8 mouse cellular contexts compared by ENCODE assay signal in genomic region chr7:105640233-105640893, GRCm38 (mm10). TPM values are rescaled to one million over a fixed set of nuclear protein-coding genes. Genes with fewer than 3 reads are reported as not detected.
DNase-seq lines count a peak whose midpoint lies in the region; ATAC-seq and TF ChIP-seq lines count a peak whose summit lies in the region.

Arfip2 (minus strand) TSS chr7:105640416.
Gm45799 (plus strand) TSS chr7:105640552.

- DNase-seq in 3134 (ENCODE audit: extremely low read depth, insufficient read length, low spot score), result peak; percentile 93
- DNase-seq in adrenal gland, postnatal 36 days, result peak; percentile 96 to 97
- DNase-seq in heart, adult 18-20 months, result peak; percentile 98
- peak; percentile 99 for DNase-seq in kidney, adult 2 months
- peak; percentile 95 to 97 for DNase-seq in spleen, adult 2 months (ENCODE audit: low read depth in 1 of 2, low spot score in 2 of 2)

- H3K4me3 ChIP-seq in embryonic facial prominence, embryonic 13.5 days, result peak within 1 kb of the TSS; percentile 62
- peak within 1 kb of the TSS; percentile 94 for H3K4me3 ChIP-seq in kidney, adult 2 months (ENCODE audit: insufficient read depth, low read depth, low read length)
- H3K4me3 ChIP-seq in limb, embryonic 12.5 days (replicated peaks), result peak within 1 kb of the TSS; percentile 73
- H3K4me3 ChIP-seq in midbrain, embryonic 15.5 days, result peak within 1 kb of the TSS; percentile 78
- H3K4me3 ChIP-seq in spleen, adult 2 months (ENCODE audit: extremely low read depth, insufficient read depth, insufficient read length), result peak within 1 kb of the TSS; percentile 79

- H3K27ac ChIP-seq in embryonic facial prominence, embryonic 13.5 days, result peak within 1 kb of the TSS; percentile 79
- H3K27ac ChIP-seq in kidney, adult 2 months (ENCODE audit: insufficient read depth, low read depth, low read length), result peak within 1 kb of the TSS; percentile 87
- H3K27ac ChIP-seq in limb, embryonic 12.5 days, result peak within 1 kb of the TSS; percentile 83
- H3K27ac ChIP-seq in midbrain, embryonic 15.5 days, result peak within 1 kb of the TSS; percentile 88
- peak within 1 kb of the TSS; percentile 91 for H3K27ac ChIP-seq in spleen, adult 2 months (ENCODE audit: insufficient read depth, low read length)

- peaks cover 26% of the 10 kb centered on the region for H3K4me1 ChIP-seq in embryonic facial prominence, embryonic 13.5 days
- H3K4me1 ChIP-seq in kidney, adult 2 months (ENCODE audit: control insufficient read depth, insufficient read depth, low read length), result no peaks in the 10 kb centered on the region; the same call in 1 of the 2 replicates
- peaks cover 23% of the 10 kb centered on the region for H3K4me1 ChIP-seq in limb, embryonic 12.5 days (replicated peaks)
- H3K4me1 ChIP-seq in midbrain, embryonic 15.5 days, result peaks cover 25% of the 10 kb centered on the region
- H3K4me1 ChIP-seq in spleen, adult 2 months (ENCODE audit: control insufficient read depth, insufficient read depth, insufficient read length), result peaks cover 7% of the 10 kb centered on the region; the same call in 1 of the 2 replicates

- H3K9ac ChIP-seq in embryonic facial prominence, embryonic 13.5 days, result peak within 1 kb of the TSS; percentile 87
- H3K9ac ChIP-seq in limb, embryonic 12.5 days (replicated peaks), result peak within 1 kb of the TSS; percentile 81
- peak within 1 kb of the TSS; percentile 74 for H3K9ac ChIP-seq in midbrain, embryonic 15.5 days

- H3K4me2 ChIP-seq in embryonic facial prominence, embryonic 13.5 days, result peak within 1 kb of the TSS; percentile 96
- H3K4me2 ChIP-seq in limb, embryonic 12.5 days, result peak within 1 kb of the TSS; percentile 94
- peak within 1 kb of the TSS; percentile 99 for H3K4me2 ChIP-seq in midbrain, embryonic 15.5 days

- H3K36me3 ChIP-seq in embryonic facial prominence, embryonic 13.5 days, result peaks cover 44% of the 10 kb centered on the region
- H3K36me3 ChIP-seq in kidney, adult 2 months (ENCODE audit: control insufficient read depth, insufficient read depth, low read length), result no peaks in the 10 kb centered on the region; the same call in 1 of the 2 replicates
- H3K36me3 ChIP-seq in limb, embryonic 12.5 days, result peaks cover 41% of the 10 kb centered on the region
- H3K36me3 ChIP-seq in midbrain, embryonic 15.5 days (replicated peaks), result peaks cover 11% of the 10 kb centered on the region; the same call in 1 of the 2 replicates
- peaks cover 4% of the 10 kb centered on the region; the same call in 1 of the 2 replicates for H3K36me3 ChIP-seq in spleen, adult 2 months (ENCODE audit: control insufficient read depth, insufficient read depth, low read length)

- no peaks in the 10 kb centered on the region for H3K9me3 ChIP-seq in embryonic facial prominence, embryonic 13.5 days
- no peaks in the 10 kb centered on the region for H3K9me3 ChIP-seq in limb, embryonic 12.5 days
- no peaks in the 10 kb centered on the region for H3K9me3 ChIP-seq in midbrain, embryonic 15.5 days

- WGBS in embryonic facial prominence, embryonic 13.5 days, result under 1% methylated on average over 44 of the region's 45 CpGs
- WGBS in kidney, adult 2 months, result under 1% methylated on average over 45 of the region's 45 CpGs
- under 1% methylated on average over 44 of the region's 45 CpGs for WGBS in limb, embryonic 12.5 days
- WGBS in midbrain, embryonic 15.5 days, result under 1% methylated on average over 45 of the region's 45 CpGs
- under 1% methylated on average over 44 of the region's 45 CpGs for WGBS in spleen, adult 2 months

- no peaks in the 10 kb centered on the region for H3K27me3 ChIP-seq in embryonic facial prominence, embryonic 13.5 days
- no peaks in the 10 kb centered on the region for H3K27me3 ChIP-seq in kidney, adult 2 months (replicated peaks; ENCODE audit: control insufficient read depth, insufficient read depth, low read length)
- H3K27me3 ChIP-seq in limb, embryonic 12.5 days, result no peaks in the 10 kb centered on the region
- H3K27me3 ChIP-seq in midbrain, embryonic 15.5 days (replicated peaks), result no peaks in the 10 kb centered on the region
- H3K27me3 ChIP-seq in spleen, adult 2 months (ENCODE audit: control insufficient read depth, insufficient read depth, low read length), result no peaks in the 10 kb centered on the region

- no peak for TF ChIP-seq CTCF in kidney, adult 2 months (conservative IDR thresholded peaks at IDR 0.05; ENCODE audit: insufficient read depth, insufficient read length, low read depth, low read length)
- no peak for TF ChIP-seq CTCF in spleen, adult 2 months (IDR thresholded peaks at IDR 0.05; ENCODE audit: extremely low read depth, insufficient read depth, insufficient read length, insufficient replicate concordance)

- TF ChIP-seq POLR2A in kidney, adult 2 months (IDR thresholded peaks at IDR 0.05; ENCODE audit: low read depth, low read length), result peak; percentile 60
- peak; percentile 91 for TF ChIP-seq POLR2A in spleen, adult 2 months (IDR thresholded peaks at IDR 0.05; ENCODE audit: low read depth, low read length)

- ATAC-seq in embryonic facial prominence, embryonic 13.5 days (ENCODE audit: insufficient number of reproducible peaks, insufficient read depth, low FRiP score, low TSS enrichment, low read depth), result peak; percentile 94
- peak; percentile 94 for ATAC-seq in limb, embryonic 12.5 days (ENCODE audit: insufficient number of reproducible peaks, insufficient read depth, low FRiP score, low TSS enrichment, low read depth)
- ATAC-seq in midbrain, embryonic 15.5 days (replicated peaks), result peak; percentile 96

RNA-seq across cellular contexts. Expression of gene Arfip2, which starts in this region (rescaled TPM):
- 10 to 100 TPM; 53.4 to 54.9 TPM for total RNA-seq in adrenal gland, postnatal 36 days (2021)
- 81.4 and 85.5 TPM in 2 replicates for polyA plus RNA-seq in embryonic facial prominence, embryonic 13.5 days (2015; fragmentation: Nextera tagmentation; extraction: Ambion mirVana)
- 10 to 100 TPM; 11.6 to 12.4 TPM for total RNA-seq in heart, adult 18-20 months (2021)
- 65.6 and 67.0 TPM in 2 replicates for polyA plus RNA-seq in kidney, adult 2 months (2012; rRNA removed)
- 72.8 and 77.2 TPM in 2 replicates for polyA plus RNA-seq in limb, embryonic 12.5 days (2016; fragmentation: Nextera tagmentation; extraction: Ambion mirVana)
- polyA plus RNA-seq in midbrain, embryonic 15.5 days (2015; fragmentation: Nextera tagmentation; extraction: Ambion mirVana), result 86.7 and 96.9 TPM in 2 replicates
- 38.1 and 38.3 TPM in 2 replicates for polyA plus RNA-seq in spleen, adult 2 months (2012; rRNA removed)

RNA-seq across cellular contexts. Expression of gene Gm45799, which starts in this region (rescaled TPM):
- total RNA-seq in adrenal gland, postnatal 36 days (2021), result 1 to 10 TPM; 3.9 to 8.4 TPM
- 32.4 and 35.2 TPM in 2 replicates for polyA plus RNA-seq in embryonic facial prominence, embryonic 13.5 days (2015; fragmentation: Nextera tagmentation; extraction: Ambion mirVana)
- 1 to 10 TPM; 3.1 to 5.9 TPM for total RNA-seq in heart, adult 18-20 months (2021)
- 216 and 222 TPM in 2 replicates for polyA plus RNA-seq in kidney, adult 2 months (2012; rRNA removed)
- 9.9 and 13.9 TPM in 2 replicates for polyA plus RNA-seq in limb, embryonic 12.5 days (2016; fragmentation: Nextera tagmentation; extraction: Ambion mirVana)
- 12.8 and 18.7 TPM in 2 replicates for polyA plus RNA-seq in midbrain, embryonic 15.5 days (2015; fragmentation: Nextera tagmentation; extraction: Ambion mirVana)
- 155 and 230 TPM in 2 replicates for polyA plus RNA-seq in spleen, adult 2 months (2012; rRNA removed)

Comparison
In these comparisons a context has a peak if more than half of its experiments do, and no peak if none do; other contexts are left out.
1. Peak in every context shown above with its lines: DNase-seq, ATAC-seq, H3K4me3 ChIP-seq and H3K27ac ChIP-seq.
2. RNA of gene Arfip2 (total RNA-seq): 53.4 to 54.9 TPM in adrenal gland, postnatal 36 days; 11.6 to 12.4 TPM in heart, adult 18-20 months; every median in the first group is over 4 times any median in the second.